Mouse (Mus musculus) thymus, postnatal 0 days (tissue): ENCODE measurements around the gene Cnksr1. TPM values are rescaled to one million over a fixed set of nuclear protein-coding genes. Genes with fewer than 3 reads are reported as not detected.

Experiments
- DNase-seq: peaks from one replicate; pipeline ENCODE4 v3.0.0-alpha.2; 2015; ENCODE audit warnings: low spot score
- polyA plus RNA-seq: library from polyadenylated mRNA; unstranded; fragments of >200 nt; fragmentation: Nextera tagmentation; extraction: Ambion mirVana; gene quantifications from 2 replicates; pipeline ENCODE4 v1.2.1, GENCODE M21; 2015

Cnksr1 gene
- polyA plus RNA-seq, 1 experiment from 2014 or later, result 2.5 TPM

DNA sequence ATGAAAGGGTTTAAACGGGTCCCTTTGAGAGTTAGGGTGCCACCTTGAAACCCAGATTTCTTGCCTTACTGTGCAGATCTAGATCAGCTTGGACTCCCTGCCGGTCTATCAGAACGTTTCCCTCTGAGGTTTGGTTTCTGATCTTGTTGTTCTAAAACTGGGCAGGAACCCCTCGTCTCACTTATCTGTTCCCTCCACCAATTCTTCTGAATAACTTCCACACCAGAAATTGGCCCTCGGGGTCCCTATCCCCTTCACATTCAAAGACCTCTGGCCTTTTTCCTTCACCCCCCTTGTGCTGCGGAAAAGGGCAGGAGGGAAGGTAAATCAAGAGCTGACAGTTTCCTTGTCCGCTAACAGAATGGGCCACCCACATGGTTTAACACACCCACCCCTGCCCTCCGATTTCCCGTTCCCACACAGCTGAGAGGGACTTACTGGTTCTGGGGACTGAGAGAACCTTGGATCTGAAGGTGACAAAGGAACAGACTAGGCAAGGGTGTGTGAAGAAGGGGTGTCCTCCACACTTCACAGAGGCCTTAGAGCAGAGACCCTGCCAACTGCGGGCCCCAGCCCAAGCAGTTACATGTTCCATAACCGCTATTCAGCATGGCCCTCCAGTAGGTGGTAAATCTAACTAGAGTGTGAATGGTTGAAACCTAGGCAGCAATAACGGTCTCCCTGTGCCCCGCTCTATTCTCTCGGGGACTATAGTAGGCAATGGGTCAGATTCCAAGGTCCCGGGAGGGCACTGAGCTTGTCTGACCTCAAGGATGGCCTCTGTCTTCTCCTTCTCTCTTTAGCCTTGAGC, 14.9 kb upstream of the Cnksr1 start:
- DNase-seq, result no peak

GRCm38 (mm10) chr4:134252131-134252910, 14.1 kb upstream of the Cnksr1 start:
- DNase-seq, result no peak

- peak; percentile 68 for DNase-seq
These were observed 13.3 kb upstream of the Cnksr1 start for GRCm38 (mm10) chr4:134251241-134252130.

DNA sequence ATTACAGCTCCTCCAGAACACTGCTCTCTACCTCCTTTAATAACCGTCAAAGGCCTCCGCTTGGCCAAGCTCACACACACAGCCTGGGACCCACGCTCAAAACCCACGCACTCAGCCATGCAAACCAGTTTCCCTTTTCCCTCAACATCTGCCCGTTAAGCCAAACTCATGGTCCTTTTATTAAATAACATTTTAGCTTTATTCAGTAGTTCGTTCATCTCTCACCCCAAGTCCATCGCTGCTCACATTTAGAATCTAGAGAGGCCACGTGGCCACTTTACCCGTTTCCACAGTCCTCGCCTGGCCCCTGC, 12.7 kb upstream of the Cnksr1 start:
- DNase-seq, result no peak

- no peak for DNase-seq
These were observed 12.1 kb upstream of the Cnksr1 start for GRCm38 (mm10) chr4:134250116-134250929.

DNA sequence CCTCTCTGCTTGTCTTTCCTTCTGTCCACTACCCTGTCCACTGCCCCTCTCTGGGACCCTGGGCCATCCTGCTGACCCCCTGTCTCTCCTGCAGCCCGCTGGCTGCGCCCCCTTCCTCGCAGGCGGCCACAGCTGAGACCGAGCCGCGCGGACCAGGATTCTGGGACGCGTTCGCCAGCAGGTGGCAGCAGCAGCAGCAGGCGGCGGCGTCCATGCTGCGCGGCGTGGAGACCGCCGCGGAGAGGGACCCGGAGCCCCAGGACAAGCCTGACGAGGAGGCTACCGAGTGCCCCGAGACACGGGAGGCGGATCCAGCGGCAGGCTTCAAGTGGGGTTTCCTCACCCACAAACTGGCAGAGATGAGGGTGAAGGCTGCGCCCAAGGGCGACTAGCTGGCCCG, 11.5 kb upstream of the Cnksr1 start:
- DNase-seq, result peak; percentile 68

DNA sequence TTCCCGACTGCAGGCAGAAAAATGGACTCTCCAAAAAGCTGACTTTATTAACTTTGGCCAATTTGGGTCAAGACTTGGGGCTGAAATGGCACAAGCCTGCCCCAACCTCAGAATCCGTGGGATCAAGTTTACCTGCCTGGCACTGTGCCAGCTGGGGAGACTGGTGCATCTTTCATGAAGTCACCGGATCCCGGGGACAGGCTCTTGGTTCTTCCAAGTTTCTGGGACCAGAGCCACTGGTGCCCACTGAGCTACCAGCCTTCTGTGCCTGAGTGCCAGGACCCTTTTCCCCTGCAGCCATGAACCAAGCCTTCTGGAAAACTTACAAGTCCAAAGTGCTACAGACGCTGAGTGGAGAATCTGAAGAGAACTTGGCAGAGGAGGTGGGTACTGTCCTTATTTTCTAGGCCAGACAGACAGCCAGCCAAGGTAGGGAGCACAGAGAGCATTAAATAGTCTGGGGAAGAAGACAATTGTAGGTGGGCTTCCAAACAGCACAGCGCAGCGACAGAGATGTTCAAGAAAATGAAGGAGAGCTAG, 8.6 kb upstream of the Cnksr1 start, which contains the start of gene Gm30191:
Gene Gm30191 (plus strand): TSS at position 217 of the 540 bp plus-strand sequence.
- no peak for DNase-seq

DNA sequence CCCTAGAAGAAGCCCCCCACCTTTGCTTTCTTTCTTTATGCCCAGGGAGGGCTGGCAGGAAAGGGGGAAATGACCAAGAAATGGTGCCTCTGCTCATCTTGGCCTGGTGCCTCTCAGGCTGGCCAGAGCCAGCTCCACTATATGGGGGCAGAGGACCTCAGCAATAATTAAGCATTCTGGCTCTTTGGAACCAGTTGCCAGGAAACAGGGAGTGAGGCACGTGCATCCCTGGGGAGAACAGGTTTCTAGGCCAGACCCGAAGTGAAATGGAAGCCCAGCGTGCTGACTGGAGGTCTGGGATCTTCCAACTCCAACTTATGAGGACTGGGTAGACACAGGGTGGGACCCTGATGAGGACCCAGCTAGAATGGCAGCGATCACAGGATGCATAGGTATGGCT, 8.1 kb upstream of the Cnksr1 start:
- no peak for DNase-seq

DNA sequence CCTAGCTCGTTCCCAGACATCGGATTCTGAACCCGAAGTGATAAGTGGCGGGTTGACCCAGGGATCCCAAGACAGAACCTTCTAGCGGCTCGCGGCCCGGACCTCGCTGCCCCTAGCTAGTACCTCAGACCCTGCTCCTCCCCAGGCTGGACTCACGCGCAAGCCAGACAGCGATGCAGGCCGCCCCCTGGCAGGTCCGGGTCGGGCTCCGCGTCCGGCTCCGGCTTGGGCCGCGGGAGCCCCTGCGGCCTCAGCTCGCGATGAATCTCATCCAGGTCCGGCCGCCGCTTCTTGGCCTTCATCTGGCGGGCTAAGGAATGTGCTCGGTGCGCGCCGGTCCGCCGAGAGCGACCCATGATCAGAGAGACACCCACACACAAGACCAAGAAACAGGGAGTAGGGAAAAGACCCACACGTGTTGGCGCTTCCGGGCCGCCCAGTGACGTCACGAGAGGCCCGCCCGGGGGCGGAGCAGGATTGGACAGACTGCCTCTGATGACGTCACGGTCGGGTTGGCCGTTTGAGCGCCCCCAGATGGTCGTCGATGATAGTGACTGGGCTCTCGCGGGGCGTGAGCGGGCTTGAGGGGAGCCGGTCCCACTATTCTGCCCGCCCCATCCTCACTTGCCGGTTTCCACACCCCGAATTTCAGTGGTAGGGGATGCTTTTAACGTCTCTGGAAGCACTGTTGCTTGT, 7.1 kb upstream of the Cnksr1 start, which contains the start of gene Zfp593:
Gene Zfp593 (minus strand): TSS at position 445 of the 696 bp plus-strand sequence.
- peak; percentile 94 for DNase-seq

GRCm38 (mm10) chr4:134243516-134244250, 5.5 kb upstream of the Cnksr1 start, which contains the start of gene E130218I03Rik:
Gene E130218I03Rik (plus strand): TSS chr4:134243662.
- DNase-seq, result no peak

- no peak for DNase-seq
These were observed 487 bp upstream of the Cnksr1 start for GRCm38 (mm10) chr4:134238686-134239085.

DNA sequence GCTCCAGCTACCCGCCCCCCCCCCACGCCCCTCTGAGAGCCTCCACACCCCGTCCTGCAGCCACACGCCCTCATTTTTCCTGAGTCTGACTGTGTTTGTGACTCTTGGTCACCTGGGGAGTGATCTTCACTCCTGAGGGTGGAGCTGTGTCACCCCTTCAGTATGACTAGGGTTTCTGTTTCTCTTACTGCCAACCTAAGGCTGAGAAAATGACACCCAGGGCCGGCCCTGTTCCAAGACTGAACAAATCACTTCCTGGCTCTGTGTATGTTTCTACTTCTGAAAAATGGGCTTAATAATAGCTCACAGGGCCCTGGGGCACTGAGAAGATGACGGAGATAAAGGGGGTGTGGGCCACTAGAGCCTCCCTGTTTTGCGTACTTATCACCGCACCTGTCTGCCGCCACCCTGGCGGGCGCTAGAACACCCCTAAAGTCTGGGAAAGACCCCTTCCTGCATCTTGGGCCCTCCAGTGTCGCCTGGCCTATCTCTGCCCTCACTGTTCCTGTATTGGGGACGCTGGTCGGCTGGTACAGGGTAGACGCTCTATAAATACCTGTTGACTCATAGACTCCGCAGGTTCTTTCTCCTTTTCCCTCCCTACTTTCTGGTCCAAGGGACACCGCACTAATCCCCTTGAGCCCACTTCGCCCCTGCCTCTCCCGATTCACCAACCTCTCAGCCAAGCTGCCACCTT, 469 bp downstream of the Cnksr1 start:
- DNase-seq, result no peak

GRCm38 (mm10) chr4:134234876-134235275, 3.3 kb downstream of the Cnksr1 start:
- no peak for DNase-seq

DNA sequence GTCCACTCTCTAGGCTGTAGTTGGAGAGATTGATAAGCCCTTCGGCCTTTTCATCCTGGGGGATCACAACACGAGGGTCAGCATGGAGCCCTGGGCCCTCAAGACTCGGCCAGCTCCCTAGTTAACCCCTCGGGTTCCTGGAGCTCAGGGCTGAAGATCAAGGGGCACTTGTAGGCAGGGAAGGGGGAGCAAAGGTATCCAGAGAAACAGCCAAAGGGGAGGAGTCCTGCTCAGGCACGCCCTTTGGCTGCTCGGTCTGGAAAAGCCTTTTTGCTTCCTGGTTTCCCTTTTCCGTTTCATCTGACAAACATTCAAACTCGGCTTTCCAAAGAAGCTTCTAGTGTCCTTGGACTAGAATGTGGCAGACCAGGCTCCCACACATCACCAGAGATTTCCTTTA, 7.8 kb downstream of the Cnksr1 start:
- no peak for DNase-seq

GRCm38 (mm10) chr4:134227194-134227593, 11.0 kb downstream of the Cnksr1 start, which contains the start of gene Catsper4:
Gene Catsper4 (minus strand): TSS chr4:134227383.
- peak; percentile 26 for DNase-seq

GRCm38 (mm10) chr4:134222793-134223600, 15.2 kb downstream of the Cnksr1 start:
- DNase-seq, result no peak

GRCm38 (mm10) chr4:134206488-134207053, 31.6 kb downstream of the Cnksr1 start:
- no peak for DNase-seq
